Mouse (Mus musculus) right cerebral cortex, adult 18-20 months (tissue): ENCODE results near the gene Pgls.
A peak's percentile ranks its signal among the peaks of the same experiment; 100 is the strongest.

Source experiments
- DNase-seq: peaks from one replicate; pipeline ENCODE4 v3.0.0; 2022; ENCODE audit warnings: mixed read lengths

The Pgls gene

GRCm38 (mm10) chr8:71598841-71599240 lies 6.9 kb downstream of the Pgls start:
- no peak for DNase-seq

GRCm38 (mm10) chr8:71601939-71602665 lies 10.1 kb downstream of the Pgls start:
- DNase-seq = no peak

- peak; percentile 53 for DNase-seq
These were observed 10.8 kb downstream of the Pgls start for GRCm38 (mm10) chr8:71602666-71603334.

GRCm38 (mm10) chr8:71604021-71604420 lies 12.0 kb downstream of the Pgls start:
- no peak for DNase-seq

GRCm38 (mm10) chr8:71610822-71611651 lies 19.1 kb downstream of the Pgls start, which contains the start of gene Colgalt1:
TSS of gene Colgalt1 (plus strand) at chr8:71610998.
- peak; percentile 99 for DNase-seq

GRCm38 (mm10) chr8:71612141-71612540 lies 20.2 kb downstream of the Pgls start:
- DNase-seq = no peak

- DNase-seq = no peak
These were observed 21.4 kb downstream of the Pgls start for GRCm38 (mm10) chr8:71613418-71613817.

- DNase-seq = no peak
These were observed 27.8 kb downstream of the Pgls start for GRCm38 (mm10) chr8:71619786-71620185.

- DNase-seq = no peak
These were observed 33.1 kb downstream of the Pgls start for GRCm38 (mm10) chr8:71625088-71625487.

- no peak for DNase-seq
These were observed 34.8 kb downstream of the Pgls start for GRCm38 (mm10) chr8:71626753-71627152.

- no peak for DNase-seq
These were observed 35.5 kb downstream of the Pgls start for GRCm38 (mm10) chr8:71627265-71628099.

- no peak for DNase-seq
These were observed 36.6 kb downstream of the Pgls start for GRCm38 (mm10) chr8:71628396-71629095.

GRCm38 (mm10) chr8:71629096-71629697 lies 37.2 kb downstream of the Pgls start:
- peak; percentile 90 for DNase-seq

GRCm38 (mm10) chr8:71629781-71630212 lies 37.8 kb downstream of the Pgls start:
- no peak for DNase-seq

- DNase-seq = no peak
These were observed 38.8 kb downstream of the Pgls start for GRCm38 (mm10) chr8:71630761-71631160.

- DNase-seq = no peak
These were observed 39.9 kb downstream of the Pgls start for GRCm38 (mm10) chr8:71631897-71632296.

GRCm38 (mm10) chr8:71633164-71633563 lies 41.2 kb downstream of the Pgls start:
- DNase-seq = no peak

GRCm38 (mm10) chr8:71633981-71634667 lies 42.1 kb downstream of the Pgls start:
- DNase-seq = no peak

- DNase-seq = no peak
These were observed 45.4 kb downstream of the Pgls start for GRCm38 (mm10) chr8:71637149-71638095.

- DNase-seq = no peak
These were observed 46.3 kb downstream of the Pgls start for GRCm38 (mm10) chr8:71638321-71638720.
